Mouse (Mus musculus) kidney, postnatal 10 days (tissue): ENCODE measurements around the gene Cux2.

Experiments used
- DNase-seq: peaks from one replicate; pipeline ENCODE4 v3.0.0; 2021; ENCODE audit warnings: mixed read lengths

Cux2 gene

DNA sequence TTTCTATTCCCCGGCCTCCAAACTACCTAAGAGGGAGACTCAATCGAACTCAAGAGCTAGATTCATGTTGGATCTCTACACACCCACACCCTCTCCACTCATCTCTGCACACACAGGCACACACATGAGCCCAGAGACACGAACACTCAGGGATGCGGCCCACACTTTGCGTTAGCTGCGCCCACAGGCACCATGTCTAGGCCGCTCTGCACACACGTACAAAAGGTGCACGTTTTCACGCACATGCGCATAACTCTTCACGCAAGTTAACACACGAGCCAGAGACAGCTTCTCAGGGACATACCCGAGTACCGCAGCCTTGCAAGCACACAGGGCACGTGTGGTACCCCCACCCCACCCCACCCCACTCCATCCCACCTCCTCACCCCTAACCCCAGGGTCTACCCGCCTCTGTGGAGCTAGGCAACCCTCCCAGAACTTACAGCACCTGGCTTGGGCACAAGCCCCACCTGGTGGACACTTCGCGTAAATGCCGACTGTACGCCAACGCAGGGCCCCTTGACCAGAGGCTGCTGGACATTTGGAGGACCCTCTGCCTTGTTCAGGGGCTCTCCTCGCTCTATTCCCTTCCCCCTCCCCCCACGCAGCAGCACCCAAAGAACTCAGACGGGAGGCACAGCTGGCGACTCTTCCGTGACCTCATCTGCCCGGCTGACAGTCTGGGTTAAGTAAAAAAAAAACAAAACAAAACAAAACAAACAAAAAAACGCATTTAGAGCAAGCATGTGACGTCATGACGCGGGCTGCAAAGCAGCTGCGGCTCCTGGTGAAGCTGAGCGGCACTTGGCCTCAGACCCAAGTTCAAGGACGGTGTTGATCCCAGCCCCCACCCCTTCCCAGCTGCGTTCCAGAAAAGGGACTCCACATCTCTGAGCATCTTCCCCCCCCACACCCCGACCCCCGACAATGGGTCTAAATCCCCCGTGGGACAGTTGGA lies 9.4 kb upstream of the Cux2 start:
- DNase-seq: peak; percentile 84

DNA sequence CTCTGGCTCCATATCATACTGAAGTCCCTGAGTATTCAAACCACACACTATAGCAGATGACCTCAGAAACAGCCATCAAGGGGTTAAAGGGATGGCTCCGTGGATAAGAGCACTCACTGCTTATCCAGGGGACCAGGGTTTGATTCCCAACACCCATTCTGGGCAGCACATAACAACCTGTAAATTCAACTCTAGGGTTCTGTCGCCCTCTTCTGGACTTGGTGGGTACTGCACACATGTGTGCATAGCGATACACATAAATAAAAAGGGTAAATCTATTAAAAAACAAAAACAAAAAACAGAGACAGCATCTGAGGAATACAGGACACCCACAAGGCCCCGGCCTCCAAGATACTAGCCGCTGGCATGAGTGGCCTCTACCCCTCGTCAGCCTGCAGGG lies 7.7 kb upstream of the Cux2 start:
- DNase-seq: peak; percentile 44

DNA sequence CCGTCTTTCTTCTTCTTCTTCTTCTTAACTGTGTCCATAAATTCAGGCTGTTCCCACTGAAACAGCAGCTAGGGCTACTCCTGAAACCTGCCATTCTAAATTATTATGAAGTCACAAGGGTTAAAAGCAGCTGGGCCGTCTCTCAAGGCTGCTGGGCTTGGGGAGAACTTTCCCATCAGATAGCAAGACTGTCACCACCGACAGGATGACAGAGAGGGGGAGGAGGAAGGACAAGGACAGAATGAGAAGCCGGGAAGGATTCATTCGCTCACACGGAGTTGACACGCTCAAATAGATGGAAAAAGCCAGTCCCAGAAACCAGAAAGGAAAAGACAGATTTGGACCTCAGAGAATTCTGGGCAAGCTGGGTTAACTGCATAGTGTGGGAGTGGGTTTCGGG lies 6.7 kb upstream of the Cux2 start:
- no peak for DNase-seq

DNA sequence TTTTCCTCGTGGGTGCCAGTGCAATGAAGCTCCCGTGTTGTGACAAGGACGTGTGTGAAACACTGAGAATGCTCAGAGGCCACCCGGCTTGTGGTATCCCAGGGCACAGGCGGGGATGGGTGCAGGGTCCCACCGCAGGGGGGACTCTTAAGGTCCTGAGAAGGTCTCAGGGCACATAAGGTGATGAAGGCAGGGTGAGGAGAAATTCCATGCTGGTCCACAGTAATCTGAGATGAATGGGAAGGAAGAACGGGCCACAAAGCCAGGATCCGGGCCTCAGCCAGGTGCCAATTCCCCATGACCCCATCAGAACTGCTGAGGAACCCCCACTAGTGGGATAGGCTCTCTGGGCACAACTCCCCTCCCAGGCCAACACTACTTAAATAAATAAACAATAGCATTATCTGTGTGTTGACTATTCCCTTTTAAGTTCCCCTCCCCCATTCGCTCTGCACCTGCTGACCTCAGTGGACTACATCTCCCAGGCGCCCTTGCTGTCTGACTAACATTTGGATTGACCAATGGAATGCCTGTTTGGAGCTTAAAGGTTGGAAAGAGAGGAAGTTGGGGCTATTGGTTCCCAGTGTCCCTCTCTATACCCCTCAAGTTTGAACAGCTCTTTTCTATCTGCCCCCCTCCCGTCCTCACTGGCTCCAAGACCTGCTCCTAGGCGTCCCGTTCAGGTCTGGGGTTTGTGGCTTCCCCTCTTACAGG lies 4.4 kb upstream of the Cux2 start:
- DNase-seq: peak; percentile 66

DNA sequence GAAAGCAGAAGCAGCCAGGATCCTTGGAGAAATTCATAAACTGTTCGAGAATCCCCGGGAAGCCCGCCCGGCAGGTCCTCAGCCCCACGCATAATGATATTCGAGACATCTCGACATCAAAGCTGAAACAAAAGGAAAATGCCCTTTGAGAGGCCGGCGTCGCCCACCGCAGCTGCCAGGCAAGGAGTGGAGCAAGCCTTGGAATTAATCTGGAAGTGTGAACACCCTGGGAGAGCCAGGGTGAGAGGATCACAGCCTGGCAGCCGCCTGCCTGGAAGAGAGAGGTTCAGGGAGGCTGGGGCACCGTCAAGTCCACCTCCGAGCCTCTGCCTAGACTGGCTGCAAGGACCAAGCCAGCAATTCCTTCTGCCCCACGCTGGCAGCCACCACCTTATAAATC lies 3.7 kb upstream of the Cux2 start:
- no peak for DNase-seq

DNA sequence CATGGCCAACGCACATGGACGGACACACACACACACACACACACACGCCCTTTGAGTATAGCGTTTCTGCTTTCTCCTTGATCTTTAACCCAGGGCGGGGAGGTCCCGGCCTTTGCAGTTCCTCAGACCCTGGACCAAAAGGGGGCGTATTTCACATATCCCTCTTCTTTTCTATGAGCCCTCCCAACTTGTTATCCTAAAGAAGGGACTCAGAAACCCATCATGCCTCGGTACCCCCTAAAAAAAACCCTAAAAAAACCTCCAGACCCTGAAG lies 867 bp upstream of the Cux2 start:
- no peak for DNase-seq

DNA sequence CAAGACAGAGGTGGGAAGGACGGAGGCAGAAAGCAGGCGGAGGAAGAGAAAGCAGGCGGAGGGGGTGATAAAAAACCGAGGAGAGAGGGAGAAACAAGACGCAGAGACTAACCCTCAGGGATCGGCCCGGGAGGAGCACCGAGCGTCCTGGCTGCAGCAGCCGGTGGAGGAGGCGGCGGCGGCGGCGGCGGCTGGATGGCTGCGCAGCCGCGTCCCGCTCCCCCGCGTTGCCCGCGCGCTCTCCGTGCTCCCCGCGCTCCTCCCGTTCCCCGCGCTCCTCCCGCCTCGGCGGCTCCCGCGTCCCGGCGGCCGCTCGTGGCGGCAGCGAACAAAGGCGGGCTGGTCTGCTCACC lies 262 bp downstream of the Cux2 start:
- peak; percentile 80 for DNase-seq

DNA sequence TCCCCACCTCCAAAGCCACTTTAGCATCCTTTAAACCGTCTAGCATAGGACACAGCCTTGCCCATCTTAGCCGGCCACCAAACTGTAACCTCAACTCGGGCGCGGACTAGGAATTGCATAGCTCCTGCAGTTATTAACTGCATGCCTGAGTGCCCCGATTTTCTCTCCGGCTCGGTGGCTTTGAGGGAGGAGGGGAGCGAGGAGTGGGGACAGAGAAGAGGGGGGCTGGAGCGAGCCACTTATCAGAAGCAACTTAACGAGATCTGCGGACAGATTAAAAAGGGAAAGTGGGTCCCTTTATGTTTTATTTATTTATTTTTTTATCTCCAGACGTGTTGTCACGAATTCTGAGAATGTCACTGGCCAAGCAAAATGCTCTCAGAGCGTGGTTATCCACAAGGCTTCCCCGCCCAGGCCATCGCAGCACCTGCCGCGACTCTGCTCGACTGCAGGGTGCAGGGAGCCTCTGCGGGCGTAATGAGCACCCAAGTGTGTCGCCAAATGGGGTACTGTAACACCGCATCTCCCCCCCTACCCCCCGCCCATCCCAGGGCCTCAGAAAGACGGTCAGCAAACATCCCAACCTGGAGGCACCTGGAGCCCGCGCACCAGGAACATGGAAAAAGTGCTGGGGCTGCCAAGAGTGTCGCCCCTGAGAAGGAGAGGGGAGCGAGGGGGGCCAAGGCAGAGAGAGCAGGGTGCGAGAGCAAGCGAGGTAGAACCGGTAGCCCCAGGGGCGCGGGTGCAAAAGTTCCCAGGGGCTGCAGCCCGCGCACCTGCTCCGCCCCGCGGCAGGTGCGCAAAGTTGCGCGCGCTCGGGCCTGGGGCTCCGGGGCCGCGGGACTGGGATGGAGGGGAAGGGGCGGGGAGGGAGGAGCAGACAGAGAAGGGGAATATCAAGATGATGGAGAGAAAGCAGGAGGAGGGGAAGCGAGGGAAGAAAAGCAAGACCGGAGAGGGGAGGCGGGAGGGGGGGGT lies 927 bp downstream of the Cux2 start:
- peak; percentile 53 for DNase-seq

DNA sequence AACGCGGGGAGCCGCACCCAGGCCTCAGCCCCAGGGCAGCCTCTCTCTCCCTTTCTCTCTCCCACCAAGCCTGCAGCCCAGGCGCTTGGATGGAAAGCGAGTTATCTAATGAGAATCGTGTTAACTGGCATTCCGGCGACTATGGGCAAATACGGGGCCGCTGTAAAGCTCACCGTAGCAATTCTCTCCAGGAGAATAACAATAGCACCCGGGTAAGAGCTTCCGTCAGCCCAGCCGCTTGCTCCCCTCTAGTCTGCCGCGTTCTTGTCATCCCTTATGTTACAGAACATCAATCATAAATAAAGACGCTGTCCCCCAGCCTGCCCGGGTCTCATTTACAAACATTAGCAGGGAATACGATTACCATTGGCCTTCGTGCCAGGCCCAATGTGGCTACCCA lies 1.6 kb downstream of the Cux2 start:
- DNase-seq: no peak

DNA sequence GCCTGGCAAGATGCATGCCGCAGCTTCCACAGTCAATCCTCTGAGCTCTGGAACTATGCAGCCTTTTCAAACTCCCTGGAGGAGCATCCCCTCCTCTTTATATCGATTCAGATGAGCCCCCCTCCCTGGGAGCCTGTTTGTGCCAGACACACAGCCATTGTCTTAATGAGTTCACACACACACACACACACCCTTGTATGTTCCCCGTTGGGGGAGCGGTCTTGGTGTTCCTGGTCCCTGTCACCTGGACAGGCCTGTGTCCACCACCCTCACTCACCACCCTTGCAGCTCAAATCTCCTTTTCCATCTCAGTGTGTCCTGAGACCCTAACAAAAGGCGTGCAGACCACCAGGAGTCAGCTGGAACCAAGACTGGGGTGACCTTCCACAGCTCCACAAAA lies 2.1 kb downstream of the Cux2 start:
- DNase-seq: no peak

DNA sequence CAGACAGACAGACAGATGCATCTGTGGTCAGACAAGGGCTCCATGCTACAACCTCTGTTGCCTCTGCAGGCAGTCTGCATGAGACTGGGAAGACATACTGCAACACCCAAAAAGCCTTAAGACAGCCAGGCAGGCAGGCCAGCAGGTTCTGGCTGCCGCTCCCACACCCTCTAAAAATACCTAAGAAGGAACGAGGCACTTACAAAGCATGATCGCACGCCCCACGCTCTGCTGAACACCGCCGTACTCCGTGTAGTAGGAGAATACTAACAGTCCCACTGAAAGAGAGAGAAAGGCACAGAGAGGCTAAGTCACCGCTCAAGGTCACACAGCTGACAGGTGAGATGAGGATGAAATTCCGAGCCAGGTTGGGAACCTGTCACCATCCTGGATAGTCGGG lies 6.3 kb downstream of the Cux2 start:
- DNase-seq: no peak

DNA sequence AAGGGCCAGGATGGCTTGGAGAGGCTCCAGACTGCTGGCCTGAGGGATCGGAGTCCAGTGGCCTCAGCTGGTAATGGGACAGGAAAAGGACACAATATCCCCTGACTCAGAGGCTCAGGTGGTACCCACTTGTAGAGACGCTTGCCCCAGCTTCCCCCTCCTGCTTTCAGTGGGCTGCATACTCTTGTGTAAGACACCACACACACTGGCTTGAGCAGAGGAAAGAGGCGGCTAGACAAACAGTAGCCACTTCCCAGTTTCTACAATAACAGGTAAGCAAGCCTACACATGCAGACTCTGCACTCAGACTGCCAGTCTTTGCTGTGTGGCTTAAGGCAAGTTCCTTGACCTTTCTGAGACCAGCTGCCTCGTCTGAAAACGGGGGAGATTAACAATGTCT lies 14.6 kb downstream of the Cux2 start:
- no peak for DNase-seq

DNA sequence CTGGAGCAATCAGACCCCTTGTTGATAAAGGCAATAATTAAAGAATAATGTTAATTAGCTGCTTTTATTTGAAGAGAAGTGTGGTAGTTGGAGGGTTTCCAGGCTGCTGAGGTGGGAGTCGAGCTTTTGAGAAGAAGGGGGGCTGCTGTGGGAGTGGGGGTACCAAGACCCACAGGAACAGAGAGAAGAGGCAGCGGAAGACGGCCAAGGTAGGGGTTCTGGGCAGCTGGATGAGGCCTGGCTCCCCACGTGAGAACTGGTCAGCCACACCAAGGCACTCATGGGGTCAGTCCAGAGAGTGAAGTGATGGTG lies 16.8 kb downstream of the Cux2 start:
- DNase-seq: no peak

DNA sequence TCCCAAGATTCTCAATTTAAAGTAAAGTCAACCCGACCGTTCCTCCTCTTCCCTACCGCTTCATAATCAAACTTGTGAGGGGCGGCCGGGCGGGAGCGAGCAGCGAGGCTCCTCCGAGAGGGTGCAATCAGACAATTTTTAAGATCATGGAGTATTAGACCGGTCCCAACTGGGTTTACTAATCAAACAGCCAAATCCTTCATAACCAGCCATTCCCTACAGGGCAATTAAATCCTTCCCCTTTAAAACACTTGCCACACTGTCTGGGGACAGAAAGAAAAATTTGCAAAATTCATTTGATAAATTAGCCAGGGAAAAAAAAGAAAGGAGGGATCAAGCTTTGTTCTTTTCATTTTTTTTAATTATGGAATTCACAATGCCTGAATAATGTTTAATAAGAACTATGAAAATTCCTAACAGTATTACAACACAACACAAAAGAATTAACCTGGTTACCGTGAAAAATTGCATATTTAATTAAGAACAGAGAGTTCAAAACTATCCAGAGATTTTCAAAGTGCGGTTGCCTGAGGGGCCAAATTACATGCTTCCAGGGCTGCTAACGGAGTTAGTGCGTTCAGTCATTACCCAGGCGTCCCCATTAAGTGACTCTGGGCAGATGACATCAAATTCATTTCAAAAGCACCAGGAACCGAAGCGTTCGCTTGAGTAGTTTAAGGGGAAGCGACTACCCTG lies 17.3 kb downstream of the Cux2 start:
- no peak for DNase-seq

DNA sequence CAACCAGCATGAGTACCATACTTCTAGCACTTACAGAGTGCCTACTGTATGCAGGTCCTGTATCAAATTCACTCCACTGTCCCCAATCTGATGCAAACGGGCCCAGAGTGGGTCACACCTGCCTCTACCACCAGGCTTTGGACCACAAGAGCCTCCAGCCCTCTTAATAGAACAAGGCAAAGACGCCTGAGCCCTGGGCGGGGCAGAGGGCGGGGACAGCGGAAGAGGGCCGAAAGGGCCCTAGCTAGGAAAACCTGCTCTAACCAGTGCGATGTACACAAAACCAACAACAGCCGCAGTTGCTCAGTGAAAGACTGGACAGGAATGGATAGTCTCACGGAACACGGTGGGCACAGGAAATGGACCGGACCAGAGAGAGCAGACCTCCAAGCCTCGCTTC lies 18.8 kb downstream of the Cux2 start:
- DNase-seq: no peak

DNA sequence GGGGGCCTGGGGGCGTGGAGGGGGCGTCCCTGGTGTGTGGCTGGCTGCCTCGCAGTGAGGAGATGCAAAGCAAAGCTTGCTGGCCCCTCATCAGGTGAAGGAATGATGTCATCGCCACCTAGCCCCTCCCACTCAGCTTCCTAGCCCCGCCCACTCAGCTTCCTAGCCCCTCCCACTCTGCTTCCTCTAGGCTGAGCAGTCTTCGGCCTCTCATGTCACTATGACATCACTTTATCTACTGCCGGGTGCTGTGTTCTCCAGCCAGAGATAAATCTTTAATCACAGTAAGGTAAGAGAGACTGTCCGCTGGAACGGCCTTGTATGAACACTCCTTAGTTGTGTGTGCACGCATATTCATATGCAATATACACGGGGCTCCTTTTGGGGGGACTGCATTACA lies 19.3 kb downstream of the Cux2 start:
- DNase-seq: no peak

DNA sequence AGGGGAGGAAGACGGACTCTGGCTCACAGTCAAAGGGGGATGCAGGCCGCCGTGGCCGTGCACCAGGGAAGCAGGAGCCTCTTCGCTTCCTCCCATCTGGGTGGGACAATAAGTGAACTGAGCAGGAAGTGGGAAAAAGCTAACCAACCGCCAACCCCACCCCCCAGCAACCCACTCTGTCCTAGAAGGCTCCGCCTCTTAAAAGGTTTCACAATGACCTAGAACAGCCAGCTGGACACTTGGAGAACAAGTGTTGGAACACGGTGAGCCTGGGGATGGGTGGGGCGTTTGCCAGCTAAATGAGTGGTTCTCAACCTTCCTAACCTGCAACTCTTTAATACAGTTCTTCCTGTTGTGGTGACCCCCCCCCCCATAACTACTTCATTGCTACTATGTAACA lies 23.1 kb downstream of the Cux2 start:
- DNase-seq: no peak

DNA sequence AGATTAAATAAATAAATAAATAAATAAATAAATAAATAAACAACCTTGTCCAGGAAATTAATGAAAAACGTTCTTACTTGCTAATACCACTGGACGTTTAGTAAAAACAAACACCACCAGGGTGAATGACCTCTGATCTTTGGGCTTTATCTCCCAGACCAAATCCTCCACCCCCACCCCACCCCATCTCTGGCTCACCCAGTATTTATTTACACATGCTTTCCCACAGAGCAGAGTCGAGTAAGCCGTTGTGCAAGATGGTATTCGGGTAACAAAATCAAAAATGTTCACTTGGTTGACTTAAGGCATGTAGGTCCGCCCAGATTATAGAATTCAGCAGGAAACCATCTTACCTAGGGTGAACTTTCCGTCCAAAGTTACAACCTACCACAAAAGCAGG lies 23.6 kb downstream of the Cux2 start:
- no peak for DNase-seq

DNA sequence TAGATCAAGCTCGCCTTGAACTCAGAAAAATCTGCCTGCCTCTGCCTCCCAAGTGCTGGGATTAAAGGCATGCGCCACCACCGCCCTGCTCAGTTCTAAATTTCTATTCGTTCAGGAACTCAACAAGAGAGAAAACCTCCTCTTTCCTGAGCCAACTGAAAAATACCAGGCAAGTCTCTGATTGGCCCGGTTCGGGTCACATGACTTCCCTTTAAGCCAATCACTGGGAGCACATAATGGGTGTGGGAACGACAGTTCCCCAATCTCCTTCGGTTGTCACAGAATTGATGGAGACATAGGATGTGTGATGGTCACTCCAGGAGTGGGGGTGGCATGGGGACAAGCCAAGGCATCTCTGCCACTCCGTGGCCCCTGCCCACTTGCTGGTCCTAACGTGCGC lies 24.8 kb downstream of the Cux2 start:
- DNase-seq: no peak

DNA sequence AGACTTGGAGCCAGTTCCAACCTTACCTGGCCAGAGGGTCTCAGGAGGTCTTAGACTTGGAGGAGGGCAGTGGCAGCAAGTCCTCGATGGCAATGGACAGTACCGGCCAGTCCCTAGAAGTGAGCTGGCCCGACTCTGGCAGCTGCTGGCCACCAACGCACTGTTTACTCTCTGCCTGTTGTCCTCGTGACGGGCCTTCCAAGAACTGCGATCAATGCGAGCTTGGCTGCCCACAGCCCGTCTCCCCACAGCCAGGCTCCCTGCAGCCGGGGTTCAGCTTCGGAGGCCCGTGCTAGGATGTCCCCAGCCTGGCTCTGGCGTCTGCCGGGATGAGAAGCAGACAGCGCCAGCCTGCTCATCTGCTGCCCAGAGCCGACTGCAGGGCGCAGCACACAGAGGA lies 30.6 kb downstream of the Cux2 start:
- DNase-seq: no peak

DNA sequence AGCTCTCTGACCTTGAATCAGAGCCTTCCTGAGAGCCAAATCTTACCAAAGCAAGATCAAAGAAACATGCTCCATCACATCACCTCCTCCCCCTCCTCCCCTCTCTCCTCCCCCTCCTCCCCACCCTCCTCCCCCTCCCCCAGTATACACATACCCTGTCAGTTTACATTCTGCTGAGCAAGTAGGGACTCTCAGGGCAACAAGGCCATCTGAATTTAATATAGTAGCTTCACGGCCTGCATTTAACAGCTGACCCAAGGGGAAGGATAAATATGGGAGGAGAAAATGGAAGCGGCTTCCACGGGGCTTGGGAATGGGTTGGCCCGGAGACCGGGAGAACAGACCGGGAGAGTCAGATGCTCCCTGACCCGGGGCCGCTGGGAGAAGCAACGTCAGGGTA lies 32.1 kb downstream of the Cux2 start:
- DNase-seq: no peak

DNA sequence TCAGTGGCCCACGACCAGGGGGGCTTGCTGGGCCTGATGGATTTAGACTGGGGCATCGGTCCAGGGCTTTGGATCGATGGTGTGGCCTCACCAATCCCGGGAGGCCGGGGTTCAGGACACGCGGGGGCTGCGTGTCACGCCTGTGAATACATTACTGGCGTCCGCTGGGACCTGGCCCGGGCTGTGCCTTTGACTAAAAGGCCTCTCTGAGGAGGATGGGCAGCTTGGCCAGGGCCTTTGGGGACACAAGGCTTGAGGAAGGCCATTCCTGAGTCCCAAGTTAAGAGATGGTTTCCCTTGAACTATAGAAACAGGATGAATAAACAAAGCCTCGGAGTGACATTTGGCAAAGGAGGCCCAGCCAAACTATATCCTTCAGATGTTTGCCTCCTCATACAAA lies 32.6 kb downstream of the Cux2 start:
- no peak for DNase-seq

DNA sequence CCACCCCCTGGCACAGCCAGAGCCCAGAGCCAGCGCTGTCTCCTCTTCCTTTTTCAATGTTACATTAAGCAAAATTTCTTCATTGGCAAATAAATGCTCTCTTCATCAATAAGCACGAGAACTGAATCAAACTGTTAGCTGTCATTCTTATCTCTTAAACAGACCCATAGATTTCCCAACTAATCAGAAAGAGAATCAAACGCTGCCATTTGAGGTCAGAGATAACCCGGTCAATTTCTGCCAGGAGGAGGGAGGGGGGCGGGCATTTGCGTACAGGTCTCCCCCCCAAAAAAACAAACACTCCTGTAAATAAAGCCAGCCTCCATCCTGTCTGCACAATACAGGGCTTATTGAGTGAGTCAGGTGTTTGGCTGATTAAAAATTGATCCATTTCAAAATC lies 33.2 kb downstream of the Cux2 start:
- DNase-seq: no peak
